Comparison of ENCODE assay signal across 25 mouse cellular contexts in the genomic region with DNA sequence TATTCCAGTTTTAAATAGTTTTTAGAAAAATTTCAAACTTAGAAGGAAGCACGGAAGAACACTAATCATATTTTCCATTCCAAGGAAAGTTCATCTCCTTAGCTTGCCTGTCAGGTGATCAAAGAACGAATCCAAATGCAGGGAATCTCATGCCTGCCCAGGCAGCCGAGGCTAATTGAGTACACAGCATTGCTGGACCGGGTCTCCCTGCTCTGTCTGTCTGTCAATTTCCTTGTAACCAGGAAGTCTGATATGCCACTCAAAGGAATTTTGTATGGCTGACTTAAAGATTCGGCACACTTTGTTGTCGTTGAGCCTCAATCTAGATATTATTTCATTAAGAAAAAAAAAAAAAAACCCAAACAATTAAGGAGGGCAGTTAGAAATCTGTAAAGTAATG.
"Had no signal": no experiment of that assay in that cellular context is flagged by ENCODE, and none has a peak within 500 bp of the region (broad histone marks: within the 10 kb centered on the region; RNA-seq: fewer than 3 reads in every experiment).

No protein-coding gene starts in this region.

- H3K9me3 ChIP-seq: heart, embryonic 15.5 days; hindbrain, embryonic 13.5 days; hindbrain, embryonic 15.5 days; kidney, embryonic 15.5 days; limb, embryonic 13.5 days; limb, embryonic 15.5 days had no signal

- H3K27ac ChIP-seq: heart, adult 2 months; heart, embryonic 13.5 days; heart, embryonic 15.5 days; hindbrain, embryonic 13.5 days; hindbrain, embryonic 15.5 days; hindbrain, postnatal 0 days; kidney, embryonic 15.5 days; kidney, postnatal 0 days; limb, embryonic 13.5 days; limb, embryonic 15.5 days had no signal

- H3K27me3 ChIP-seq: heart, embryonic 13.5 days; heart, embryonic 15.5 days; hindbrain, embryonic 13.5 days; hindbrain, embryonic 15.5 days; kidney, embryonic 15.5 days; limb, embryonic 13.5 days; limb, embryonic 15.5 days had no signal

- DNase-seq: gastrocnemius, postnatal 14 days; gastrocnemius, postnatal 36 days; heart, adult 11 months; heart, adult 2 months; heart, postnatal 14 days; heart, postnatal 36 days; kidney, adult 11 months; kidney, adult 2 months; kidney, adult 9 months; kidney, postnatal 14 days; kidney, postnatal 36 days; layer of hippocampus, adult 9-11 months; layer of hippocampus, postnatal 36 days; left cerebral cortex, postnatal 4 days had no signal

- H3K9ac ChIP-seq: heart, embryonic 13.5 days; heart, embryonic 15.5 days; hindbrain, embryonic 13.5 days; hindbrain, embryonic 15.5 days; kidney, embryonic 15.5 days; limb, embryonic 13.5 days; limb, embryonic 15.5 days had no signal

- H3K4me1 ChIP-seq: heart, embryonic 13.5 days; heart, embryonic 15.5 days; hindbrain, embryonic 13.5 days; hindbrain, embryonic 15.5 days; kidney, embryonic 15.5 days; limb, embryonic 13.5 days; limb, embryonic 15.5 days had no signal

- H3K4me2 ChIP-seq: heart, embryonic 11.5 days; heart, embryonic 13.5 days; heart, embryonic 15.5 days; hindbrain, embryonic 13.5 days; hindbrain, embryonic 15.5 days; kidney, embryonic 15.5 days; limb, embryonic 13.5 days; limb, embryonic 15.5 days had no signal

- H3K36me3 ChIP-seq: heart, embryonic 13.5 days; heart, embryonic 15.5 days; hindbrain, embryonic 13.5 days; hindbrain, embryonic 15.5 days; kidney, embryonic 15.5 days; limb, embryonic 13.5 days; limb, embryonic 15.5 days had no signal

- H3K4me3 ChIP-seq: heart, adult 2 months; heart, embryonic 13.5 days; heart, embryonic 15.5 days; hindbrain, embryonic 13.5 days; hindbrain, embryonic 15.5 days; kidney, embryonic 15.5 days; limb, embryonic 13.5 days; limb, embryonic 15.5 days had no signal

- ATAC-seq: hindbrain, postnatal 0 days; intestine, embryonic 16.5 days had no signal
